Mouse (Mus musculus) liver, adult 2 months (tissue): ENCODE results near the gene Epn1.

ENCODE experiments used
- CTCF ChIP-seq: fragments of 200-500 bp; IDR thresholded peaks from 2 replicates; pipeline ENCODE4 v1.5.1; 2011; ENCODE audit warnings: low read depth, low read length, control low read depth
- POLR2A ChIP-seq: fragments of 200-500 bp; IDR thresholded peaks from 2 replicates; pipeline ENCODE4 v1.6.1; 2011; ENCODE audit warnings: low read length, control low read depth; ENCODE audit not compliant: insufficient read depth; ENCODE audit errors: extremely low read depth

DNA sequence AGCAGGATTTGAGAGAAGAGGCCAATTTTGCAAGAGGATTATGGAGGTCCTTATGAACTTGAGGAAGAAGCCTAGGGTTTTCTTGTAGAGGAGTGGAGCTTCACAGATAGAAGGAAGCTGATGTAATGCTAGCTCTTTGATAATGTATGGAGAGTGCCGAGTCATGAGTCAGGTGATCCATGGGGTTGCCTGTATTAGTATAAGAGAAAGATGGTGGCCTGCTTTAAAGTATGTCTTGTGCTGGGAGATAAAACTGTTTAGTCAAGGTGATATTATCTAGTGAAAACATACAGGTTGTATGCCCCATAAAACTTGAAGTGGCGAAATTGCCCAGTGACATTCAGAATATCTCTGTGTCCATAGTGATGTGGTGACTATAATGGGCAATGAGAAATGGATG lies 3.1 kb upstream of the Epn1 start:
- TF ChIP-seq POLR2A (no peak), CTCF (no peak)
